Mouse (Mus musculus) limb, embryonic 14.5 days (tissue): ENCODE results near the gene Tcf7l1. TPM values are rescaled to one million over a fixed set of nuclear protein-coding genes. Genes with fewer than 3 reads are reported as not detected.

Source experiments
- ATAC-seq: fragments of 200-750 bp; cut with Nextera tagmentation; 2 replicates; pipeline ENCODE4 v1.8.0; 2017; ENCODE audit warnings: low read depth, moderate number of reproducible peaks, moderate TSS enrichment; ENCODE audit not compliant: low FRiP score
- DNase-seq: peaks from one replicate; pipeline ENCODE4 v3.0.0-alpha.2; 2015; ENCODE audit warnings: low spot score
- H3K27ac ChIP-seq: fragments of 300-500 bp; sonication (generic); replicated peaks from 2 replicates; pipeline ENCODE4 v1.5.1; 2014; ENCODE audit warnings: low read depth, mild to moderate bottlenecking, low read length, moderate library complexity, mixed read lengths
- H3K27me3 ChIP-seq: fragments of 300-500 bp; sonication (generic); 2 replicates; pipeline ENCODE4 v1.6.1; 2014; ENCODE audit warnings: low read length, mixed read lengths; ENCODE audit not compliant: control insufficient read depth, insufficient read depth
- H3K36me3 ChIP-seq: fragments of 300-500 bp; sonication (generic); 2 replicates; pipeline ENCODE4 v1.6.1; 2014; ENCODE audit warnings: mild to moderate bottlenecking, low read length, moderate library complexity, mixed read lengths; ENCODE audit not compliant: control insufficient read depth, insufficient read depth
- H3K4me1 ChIP-seq: fragments of 300-500 bp; sonication (generic); 2 replicates; pipeline ENCODE4 v1.6.1; 2014; ENCODE audit warnings: antibody characterized with exemption, low read length, mixed read lengths; ENCODE audit not compliant: control insufficient read depth, insufficient read depth
- H3K4me2 ChIP-seq: fragments of 300-500 bp; sonication (generic); replicated peaks from 2 replicates; pipeline ENCODE4 v1.6.1; 2014; ENCODE audit warnings: low read depth, mild to moderate bottlenecking, low read length, moderate library complexity; ENCODE audit not compliant: severe bottlenecking
- H3K4me3 ChIP-seq: fragments of 300-500 bp; sonication (generic); replicated peaks from 2 replicates; pipeline ENCODE4 v1.5.1; 2014; ENCODE audit warnings: low read length
- H3K9ac ChIP-seq: fragments of 300-500 bp; sonication (generic); 2 replicates; pipeline ENCODE4 v1.6.1; 2014; ENCODE audit warnings: mild to moderate bottlenecking, low read depth, low read length, moderate library complexity; ENCODE audit not compliant: severe bottlenecking
- H3K9me3 ChIP-seq: fragments of 300-500 bp; sonication (generic); 2 replicates; pipeline ENCODE4 v1.6.1; 2016; ENCODE audit warnings: low read length; ENCODE audit not compliant: control insufficient read depth
- POLR2A ChIP-seq: fragments of 200-500 bp; IDR thresholded peaks from 2 replicates; pipeline ENCODE4 v1.8.0; 2012; ENCODE audit warnings: inconsistent platforms, mild to moderate bottlenecking, moderate library complexity, borderline replicate concordance; ENCODE audit not compliant: insufficient read depth, insufficient read length; ENCODE audit errors: extremely low read depth
- WGBS: fragments of 180-500 bp; shearing (Covaris S2); extraction: QIAGEN DNeasy Blood & Tissue Kit; methylation state at CpG from one replicate; pipeline ENCODE4 v1.1.7; 2014; 5-methylcytosine and 5-hydroxymethylcytosine counted together
- polyA plus RNA-seq, 2 experiments: library from polyadenylated mRNA; depleted of rRNA in 1 of 2; stranded (reverse) in 1 of 2; unstranded in 1 of 2; fragments of >200 nt; fragmentation: Nextera tagmentation in 1 of 2; extraction: Ambion mirVana in 1 of 2; gene quantifications; 2 replicates each; pipeline versions ENCODE4 v1.2.1 to v1.2.3; 2012 to 2014

Gene Tcf7l1
- polyA plus RNA-seq, 2 experiments, result 47.9 to 78.1 TPM

DNA sequence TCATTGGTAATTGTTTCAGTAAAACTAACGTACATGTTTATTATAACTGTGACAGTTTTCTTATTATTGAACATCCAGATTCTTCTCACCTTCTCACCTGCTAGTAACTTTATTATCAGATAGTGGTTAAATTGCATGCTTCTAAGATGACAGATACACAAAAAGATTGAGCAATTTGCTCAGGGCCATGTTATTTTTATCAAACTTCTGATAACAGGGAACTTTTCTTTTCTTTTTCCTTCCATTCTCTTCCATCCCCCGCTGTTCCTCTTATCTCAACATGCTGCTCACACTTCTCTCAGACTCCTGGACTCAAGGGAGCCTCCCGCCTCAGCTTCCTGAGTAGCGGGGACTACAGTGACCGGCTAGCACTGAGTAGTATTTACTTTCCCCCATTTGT lies 168.1 kb downstream of the Tcf7l1 start:
- Histone ChIP-seq H3K9me3 (no peaks in the 10 kb centered on the region), H3K9ac (no peak overlapping the region), H3K27ac (no peak overlapping the region), H3K36me3 (peaks cover 7% of the 10 kb centered on the region; the same call in 1 of the 2 replicates), H3K4me1 (peaks cover 4% of the 10 kb centered on the region; the same call in 1 of the 2 replicates), H3K27me3 (no peaks in the 10 kb centered on the region), H3K4me2 (no peak overlapping the region), H3K4me3 (no peak overlapping the region)
- no peak for TF ChIP-seq POLR2A
- no peak for ATAC-seq
- WGBS, result 90% methylated on average over 5 of the region's 5 CpGs
- DNase-seq, result no peak

- Histone ChIP-seq H3K4me3 (no peak overlapping the region), H3K36me3 (no peaks in the 10 kb centered on the region), H3K4me2 (no peak overlapping the region), H3K9ac (no peak overlapping the region), H3K9me3 (no peaks in the 10 kb centered on the region), H3K27ac (no peak overlapping the region), H3K27me3 (no peaks in the 10 kb centered on the region), H3K4me1 (peaks cover 13% of the 10 kb centered on the region)
- TF ChIP-seq POLR2A, result no peak
- WGBS, result 55% methylated on average over 12 of the region's 12 CpGs
- DNase-seq (no peak), ATAC-seq (no peak)
Measured at GRCm38 (mm10) chr6:72619734-72620532, 169.1 kb downstream of the Tcf7l1 start.

DNA sequence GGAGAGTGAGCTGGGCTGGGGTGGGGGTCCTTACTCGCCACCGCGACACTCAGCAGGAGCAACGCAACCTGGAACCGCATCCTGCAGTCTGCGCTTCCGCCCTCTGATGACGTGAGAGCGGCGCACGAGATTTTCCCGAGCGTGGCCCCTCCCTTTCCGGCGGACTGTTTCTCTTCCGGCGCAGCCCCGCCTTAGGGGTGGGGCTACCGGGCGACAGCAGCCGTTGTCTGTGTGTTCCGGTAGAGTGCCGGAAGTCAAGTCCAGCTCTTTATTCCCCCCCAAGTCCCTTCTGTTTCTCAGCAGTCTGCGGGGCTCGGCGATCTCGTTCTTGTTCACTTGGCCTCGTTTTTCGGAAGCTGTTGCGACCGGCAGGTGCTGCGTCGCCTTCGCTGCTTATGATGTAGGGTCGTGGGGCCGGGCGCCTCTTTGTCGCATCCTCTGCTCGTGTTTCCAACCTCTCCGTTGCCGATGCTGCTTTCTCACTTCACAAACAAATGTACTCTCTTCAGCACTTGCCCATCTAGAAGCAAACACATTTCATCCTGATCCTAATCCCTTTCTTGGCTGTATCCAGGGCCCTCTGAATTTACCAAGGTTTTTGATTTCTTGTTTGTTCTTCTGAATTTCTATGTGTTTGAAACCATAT lies 172.3 kb downstream of the Tcf7l1 start, which contains the start of gene Tgoln1:
TSS of gene Tgoln1 (minus strand) at position 358 of the 646 bp plus-strand sequence.
- Histone ChIP-seq H3K36me3 (peaks cover 19% of the 10 kb centered on the region), H3K4me2 (peak within 1 kb of the TSS; percentile 86), H3K9me3 (no peaks in the 10 kb centered on the region), H3K9ac (peak within 1 kb of the TSS; percentile 76), H3K27me3 (no peaks in the 10 kb centered on the region), H3K4me3 (peak within 1 kb of the TSS; percentile 71), H3K27ac (peak within 1 kb of the TSS; percentile 83), H3K4me1 (peaks cover 17% of the 10 kb centered on the region)
- under 1% methylated on average over 33 of the region's 41 CpGs for WGBS
- TF ChIP-seq POLR2A, result peak; percentile 89; the same call in 1 of the 2 replicates
- peak; percentile 94 for DNase-seq
- peak; percentile 98 for ATAC-seq

DNA sequence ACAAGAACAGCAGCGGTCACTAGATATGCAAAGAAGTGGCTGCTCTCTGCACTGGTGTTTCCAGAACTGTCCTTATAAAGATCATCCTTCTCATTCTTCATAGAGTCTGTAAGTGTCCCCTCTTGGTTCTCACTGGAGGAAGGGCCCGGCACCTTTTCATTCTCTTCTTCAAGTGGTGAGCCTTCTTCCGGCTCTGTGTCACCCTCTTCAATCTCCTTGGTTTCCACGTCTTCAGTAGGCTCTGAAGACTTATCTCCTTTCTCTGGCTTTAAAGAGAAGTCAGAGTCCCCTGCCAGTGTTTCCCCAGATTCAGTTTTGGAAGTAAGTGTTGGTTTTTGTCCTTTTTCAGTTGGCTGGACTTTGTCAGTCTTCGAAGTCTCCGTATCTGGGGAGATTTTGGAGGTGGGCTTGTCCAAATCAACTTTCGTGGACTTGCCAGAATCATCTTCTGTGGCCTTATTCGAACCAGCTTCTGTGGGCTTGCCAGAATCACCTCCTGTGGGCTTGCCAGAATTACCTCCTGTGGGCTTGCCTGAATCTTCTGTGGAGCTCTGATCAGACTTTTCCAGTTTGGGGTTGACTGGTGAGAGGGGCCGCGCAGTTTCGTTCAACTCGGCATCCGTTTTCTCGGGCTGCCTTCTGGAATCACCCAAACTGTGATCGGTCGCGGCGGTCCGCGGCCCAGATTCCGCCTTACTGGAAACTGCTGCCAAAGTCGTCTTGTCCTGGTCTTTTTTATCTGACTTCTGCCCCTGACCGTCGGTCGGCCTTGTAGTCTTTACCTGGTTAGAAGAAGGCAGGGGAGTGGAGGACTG lies 173.3 kb downstream of the Tcf7l1 start:
- H3K4me2 ChIP-seq, result peak overlapping the region; percentile 86
- H3K4me1 ChIP-seq, result peaks cover 17% of the 10 kb centered on the region
- H3K27ac ChIP-seq, result no peak overlapping the region
- no peak for TF ChIP-seq POLR2A
- peak overlapping the region; percentile 71 for H3K4me3 ChIP-seq
- H3K9ac ChIP-seq, result peak overlapping the region; percentile 72
- H3K27me3 ChIP-seq, result no peaks in the 10 kb centered on the region
- no peaks in the 10 kb centered on the region for H3K9me3 ChIP-seq
- ATAC-seq (no peak), DNase-seq (no peak)
- WGBS, result 27% methylated on average over 25 of the region's 25 CpGs
- H3K36me3 ChIP-seq, result peaks cover 29% of the 10 kb centered on the region

GRCm38 (mm10) chr6:72615151-72615550 lies 173.9 kb downstream of the Tcf7l1 start:
- peak overlapping the region; percentile 71 for H3K4me3 ChIP-seq
- no peaks in the 10 kb centered on the region for H3K27me3 ChIP-seq
- H3K27ac ChIP-seq, result no peak overlapping the region
- peaks cover 17% of the 10 kb centered on the region for H3K4me1 ChIP-seq
- H3K9me3 ChIP-seq, result no peaks in the 10 kb centered on the region
- no peak for TF ChIP-seq POLR2A
- ATAC-seq (no peak), DNase-seq (no peak)
- H3K4me2 ChIP-seq, result peak overlapping the region; percentile 86
- H3K36me3 ChIP-seq, result peaks cover 35% of the 10 kb centered on the region
- 57% methylated on average over 2 of the region's 2 CpGs for WGBS
- peak overlapping the region; percentile 72; the same call in 1 of the 2 replicates for H3K9ac ChIP-seq
